Mouse (Mus musculus) kidney, postnatal 25 days (tissue): ENCODE measurements around the gene Olfr1325.
"Not testable (repeated sequence)": the region's sequence is repeated elsewhere in the genome, so short reads cannot be mapped to it uniquely, and the experiment has no call there.

Experiments used
- DNase-seq, 2 experiments: peaks; one replicate each; pipeline ENCODE4 v3.0.0; 2021; ENCODE audit warnings: mixed read lengths in 2 of 2

Gene Olfr1325

DNA sequence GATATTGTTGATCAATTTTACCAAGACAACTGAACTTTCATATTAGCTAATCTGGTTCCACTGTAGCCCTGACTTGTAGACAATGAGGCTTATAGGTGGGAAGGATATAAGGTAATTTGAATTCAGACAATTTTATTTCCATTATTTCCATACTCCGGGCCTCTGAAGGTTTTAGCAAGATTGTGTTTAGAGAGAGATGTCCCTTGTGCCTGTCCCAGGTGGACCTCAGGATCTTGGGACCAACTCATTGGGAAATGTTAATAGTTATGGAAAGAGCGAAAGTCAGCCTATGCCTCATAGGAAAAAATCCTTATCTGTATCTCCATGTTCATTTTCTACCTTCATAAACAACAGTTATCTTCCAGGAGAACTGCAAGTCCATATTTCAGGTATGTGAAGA lies at the start of gene Olfr1325:
Gene Olfr1325 (plus strand): TSS at position 301 of the 400 bp plus-strand sequence.
- no peak for DNase-seq

DNA sequence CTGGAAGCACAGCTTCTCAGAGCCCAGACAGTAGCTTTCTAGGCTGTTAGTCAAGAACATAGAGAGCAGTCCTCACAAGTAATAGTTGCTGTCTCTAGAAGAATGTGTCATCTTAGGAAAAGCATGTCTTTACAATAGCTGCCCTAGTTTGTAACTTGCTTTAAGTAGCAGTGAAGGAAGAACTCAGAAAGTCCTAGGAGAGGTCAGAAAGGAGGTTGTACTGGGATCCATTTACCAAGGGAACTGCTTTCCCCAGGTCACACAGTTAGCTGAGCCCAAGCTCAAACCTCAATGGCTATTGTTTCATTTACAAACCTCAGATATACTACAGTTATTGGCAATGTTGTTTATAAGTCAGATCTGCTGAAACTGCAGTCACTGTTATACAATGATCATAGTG lies 17.7 kb upstream of the Olfr1325 start, which contains the start of gene Olfr1326-ps1:
Gene Olfr1326-ps1 (minus strand): TSS at position 101 of the 400 bp plus-strand sequence.
- no peak for DNase-seq

DNA sequence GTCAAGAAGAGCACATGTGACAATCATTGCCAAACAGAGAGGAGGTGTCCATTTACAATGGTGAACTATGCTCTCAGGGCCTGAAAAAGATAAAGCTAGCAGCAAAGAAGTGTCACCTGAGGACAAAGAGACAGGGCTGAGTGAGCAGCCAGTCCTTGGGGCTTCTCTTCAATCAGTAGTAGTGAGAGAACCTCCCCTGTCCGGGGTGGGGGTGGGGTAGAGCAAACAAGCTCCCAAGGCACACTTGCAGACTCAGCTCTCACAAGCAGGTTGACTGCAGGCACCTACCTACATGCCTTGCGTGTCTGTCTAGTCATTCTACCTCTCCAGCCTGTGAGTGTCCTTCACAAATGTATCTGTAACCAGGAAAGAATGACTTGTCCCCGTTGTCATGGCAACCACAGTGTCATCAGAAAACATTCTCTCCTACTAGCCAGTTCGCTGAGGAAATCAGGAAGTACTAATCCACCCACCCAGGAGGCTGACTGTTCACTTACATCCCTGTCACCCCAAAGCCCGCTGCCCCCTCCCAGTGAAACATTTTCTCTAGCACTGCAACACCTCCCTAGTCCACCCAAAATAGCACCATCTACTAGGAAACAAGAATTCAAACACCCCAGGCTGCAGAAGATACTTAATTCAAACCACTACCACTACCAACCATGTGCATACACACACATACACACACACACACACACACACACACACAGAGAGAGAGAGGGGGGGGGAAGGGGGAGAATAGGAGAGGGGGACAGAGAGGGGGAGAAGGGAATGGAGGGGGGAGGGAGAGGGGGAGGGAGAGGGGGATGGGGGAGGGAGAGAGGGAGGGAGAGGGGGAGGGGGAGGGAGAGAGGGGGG lies 53.2 kb downstream of the Olfr1325 start, which contains the start of gene Gm5640:
Gene Gm5640 (minus strand): TSS at position 170 of the 858 bp plus-strand sequence.
- not testable (repeated sequence) for DNase-seq

DNA sequence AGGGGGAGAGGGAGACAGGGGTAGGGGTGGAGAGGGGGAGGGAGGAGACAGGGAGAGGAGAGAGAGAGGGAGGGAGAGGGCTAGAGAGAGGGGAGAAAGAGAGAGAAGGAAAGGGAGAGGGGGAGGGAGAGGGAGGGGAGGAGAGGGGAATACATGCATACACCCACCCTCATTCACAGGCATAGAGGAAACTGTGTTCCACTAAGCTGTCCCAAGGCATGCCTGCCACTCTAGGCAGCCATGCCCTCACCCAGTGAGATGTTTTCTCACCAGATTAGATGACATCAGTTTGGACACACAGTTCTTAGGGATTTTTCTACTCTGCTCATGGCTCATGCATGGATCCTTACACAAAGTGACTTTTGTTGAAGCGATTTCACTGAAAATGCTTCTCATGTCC lies 53.9 kb downstream of the Olfr1325 start:
- DNase-seq, result not testable (repeated sequence)
